Mouse (Mus musculus) heart, embryonic 16.5 days (tissue): ENCODE measurements around the gene Gpr146. TPM values are rescaled to one million over a fixed set of nuclear protein-coding genes. Genes with fewer than 3 reads are reported as not detected.
A peak's percentile ranks its signal among the peaks of the same experiment; 100 is the strongest.

Source experiments
- microRNA counts: library from miRNA; unstranded; fragments of <30 nt; microRNA quantifications from one replicate; lab custom pipeline; 2016
- microRNA-seq: library from miRNA; unstranded; fragments of <30 nt; microRNA quantifications from one replicate; pipeline ENCODE4, GENCODE M21; 2017
- polyA plus RNA-seq: library from polyadenylated mRNA; unstranded; fragments of >200 nt; fragmentation: Nextera tagmentation; extraction: Ambion mirVana; gene quantifications from 2 replicates; pipeline ENCODE4 v1.2.1, GENCODE M21; 2015

Gene Gpr146
- polyA plus RNA-seq, 1 experiment from 2014 or later, result 17.1 TPM

MicroRNAs within 50 kb of the gene (microRNA counts, 519-probe panel; counts per million panel counts)
- microRNA mmu-miR-339-3p (lab: Ali Mortazavi, UCI) (293 counts per million, percentile 1 among the panel's probes with 10 or more counts), microRNA mmu-miR-339-5p (lab: Ali Mortazavi, UCI) (not detected)

Small RNA genes lying within 50 kb of the gene (microRNA-seq; reads per million reads assigned to microRNA genes)
- gene Mir339, result 485 reads per million, percentile 72 among the genes with 10 or more reads in this experiment

Other genes starting within 250 kb of the Gpr146 start
- 8.4 and 9.5 TPM in 2 replicates for gene Prkar1b, start 227.7 kb upstream of the Gpr146 start, polyA plus RNA-seq
- gene Dnaaf5, start 227.5 kb upstream of the Gpr146 start, polyA plus RNA-seq, result 4.9 and 6.6 TPM in 2 replicates
- gene Sun1, start 177.1 kb upstream of the Gpr146 start, polyA plus RNA-seq, result 35.7 and 41.5 TPM in 2 replicates
- 141 and 145 TPM in 2 replicates for gene Get4, start 125.4 kb upstream of the Gpr146 start, polyA plus RNA-seq
- 0.59 and 1.6 TPM in 2 replicates for gene Adap1, start 52.1 kb upstream of the Gpr146 start, polyA plus RNA-seq
- gene Cox19, start 26.3 kb upstream of the Gpr146 start, polyA plus RNA-seq, result 75.7 and 75.8 TPM in 2 replicates
- not detected in 2 replicates for gene Cyp2w1, start 25.1 kb upstream of the Gpr146 start, polyA plus RNA-seq
- gene C130050O18Rik, start 27.6 kb downstream of the Gpr146 start, polyA plus RNA-seq, result 0.43 and 0.66 TPM in 2 replicates
- 3.0 and 4.0 TPM in 2 replicates for gene Gper1, start 45.5 kb downstream of the Gpr146 start, polyA plus RNA-seq
- 17.2 and 20.1 TPM in 2 replicates for gene 3110082I17Rik, start 82.8 kb downstream of the Gpr146 start, polyA plus RNA-seq
- gene Zfand2a, start 106.9 kb downstream of the Gpr146 start, polyA plus RNA-seq, result 8.1 and 10.0 TPM in 2 replicates
- gene Uncx, start 165.8 kb downstream of the Gpr146 start, polyA plus RNA-seq, result not detected in 2 replicates